Mouse (Mus musculus): ENCODE measurements at regions not wholly inside any gene's neighbourhood (a gene's known extent, or its start where the extent isn't known, plus 50 kb on each side); places are given as distances from the start of the nearest gene placed in this dataset.

GRCm38 (mm10) chr13:52057456-52057855, 211.0 kb downstream of the Gadd45g start:
- TF ChIP-seq POLR2A (IDR thresholded peaks at IDR 0.05; ENCODE audit: insufficient read depth, low read length), result no peak
- no peak for TF ChIP-seq CTCF (IDR thresholded peaks at IDR 0.05; ENCODE audit: low read depth, low read length)

All from ES-Bruce4 (cell line).